Mouse (Mus musculus): ENCODE measurements around the gene Zfp970. TPM values are rescaled to one million over a fixed set of nuclear protein-coding genes. Genes with fewer than 3 reads are reported as not detected.
"Not testable (repeated sequence)": the region's sequence is repeated elsewhere in the genome, so short reads cannot be mapped to it uniquely, and the experiment has no call there.

The Zfp970 gene
- polyA plus RNA-seq (2015; fragmentation: Nextera tagmentation; extraction: Ambion mirVana): 12.0 and 12.8 TPM in 2 replicates

DNA sequence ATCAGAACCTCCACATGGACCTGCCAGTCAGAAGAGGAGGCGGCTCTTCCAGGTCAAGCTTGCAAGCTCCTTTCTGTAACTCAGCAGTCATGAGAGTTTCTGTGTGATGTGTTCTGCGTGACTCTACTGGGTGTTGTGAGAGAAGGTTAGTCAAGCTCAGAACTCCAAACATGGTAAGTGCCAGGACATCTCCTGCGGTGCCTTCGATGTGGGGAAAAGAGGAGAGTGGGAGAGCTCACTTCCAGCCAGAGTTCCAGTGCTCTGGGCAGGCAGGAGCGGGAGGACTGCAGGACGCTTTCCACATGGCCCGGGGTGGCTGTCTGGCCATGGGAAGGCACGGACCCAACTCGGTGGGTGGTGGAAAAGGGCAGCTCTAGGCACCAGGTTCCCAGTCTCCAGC lies at the start of gene Zfp970:
Zfp970 (plus strand) TSS at position 58 of the 400 bp plus-strand sequence.
- not testable (repeated sequence) for H3K4me1 ChIP-seq (replicated peaks); H3K9me3 ChIP-seq; H3K27me3 ChIP-seq (replicated peaks); H3K36me3 ChIP-seq; H3K27ac ChIP-seq; ATAC-seq
- H3K4me2 ChIP-seq (replicated peaks): peak within 1 kb of the TSS; percentile 47
- H3K9ac ChIP-seq: peak within 1 kb of the TSS; percentile 17; the same call in 1 of the 2 replicates
- WGBS: 3% methylated on average over 8 of the region's 9 CpGs
- peak within 1 kb of the TSS; percentile 45 for H3K4me3 ChIP-seq (replicated peaks)

- not testable (repeated sequence) for H3K9me3 ChIP-seq; H3K4me1 ChIP-seq (replicated peaks); H3K4me3 ChIP-seq (replicated peaks); H3K36me3 ChIP-seq; H3K27ac ChIP-seq; H3K9ac ChIP-seq; ATAC-seq; H3K4me2 ChIP-seq (replicated peaks); H3K27me3 ChIP-seq (replicated peaks)
These were observed 3.7 kb downstream of the Zfp970 start for GRCm38 (mm10) chr2:177468222-177468621.

DNA sequence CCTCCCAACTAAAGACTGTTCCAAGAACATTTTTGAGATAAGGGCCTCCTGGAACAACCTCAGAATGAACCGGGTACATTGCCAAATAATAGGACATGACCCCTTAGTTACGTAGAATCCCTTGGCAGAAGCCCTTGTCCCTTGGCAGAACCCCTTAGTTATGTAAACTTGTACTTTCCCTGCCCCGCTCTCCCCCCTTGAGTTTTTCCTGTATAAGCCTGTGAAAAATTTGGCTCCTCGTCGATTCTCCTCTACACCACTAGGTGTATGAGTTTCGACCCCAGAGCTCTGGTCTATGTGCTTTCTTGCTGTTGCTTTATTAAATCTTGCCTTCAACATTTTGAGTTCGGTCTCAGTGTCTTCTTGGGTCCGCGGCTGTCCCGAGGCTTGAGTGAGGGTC lies 7.7 kb downstream of the Zfp970 start:
- H3K9ac ChIP-seq; H3K4me2 ChIP-seq (replicated peaks); H3K27me3 ChIP-seq (replicated peaks); H3K4me3 ChIP-seq (replicated peaks); H3K9me3 ChIP-seq; H3K36me3 ChIP-seq; ATAC-seq; H3K4me1 ChIP-seq (replicated peaks); H3K27ac ChIP-seq: not testable (repeated sequence)
- WGBS: 83% methylated on average over 6 of the region's 10 CpGs

- H3K36me3 ChIP-seq; H3K4me2 ChIP-seq (replicated peaks); H3K4me3 ChIP-seq (replicated peaks); H3K9ac ChIP-seq; H3K4me1 ChIP-seq (replicated peaks); H3K9me3 ChIP-seq; H3K27me3 ChIP-seq (replicated peaks); H3K27ac ChIP-seq; ATAC-seq: not testable (repeated sequence)
- WGBS: 100% methylated on average over 1 of the region's 1 CpGs
These were observed 17.4 kb downstream of the Zfp970 start for GRCm38 (mm10) chr2:177481971-177482370.

GRCm38 (mm10) chr2:177483238-177483948 lies 18.9 kb downstream of the Zfp970 start:
- not testable (repeated sequence) for ATAC-seq; H3K9me3 ChIP-seq; H3K27ac ChIP-seq; H3K27me3 ChIP-seq (replicated peaks); H3K4me3 ChIP-seq (replicated peaks); H3K9ac ChIP-seq; H3K36me3 ChIP-seq; H3K4me2 ChIP-seq (replicated peaks); H3K4me1 ChIP-seq (replicated peaks)
- 88% methylated on average over 11 of the region's 11 CpGs for WGBS

DNA sequence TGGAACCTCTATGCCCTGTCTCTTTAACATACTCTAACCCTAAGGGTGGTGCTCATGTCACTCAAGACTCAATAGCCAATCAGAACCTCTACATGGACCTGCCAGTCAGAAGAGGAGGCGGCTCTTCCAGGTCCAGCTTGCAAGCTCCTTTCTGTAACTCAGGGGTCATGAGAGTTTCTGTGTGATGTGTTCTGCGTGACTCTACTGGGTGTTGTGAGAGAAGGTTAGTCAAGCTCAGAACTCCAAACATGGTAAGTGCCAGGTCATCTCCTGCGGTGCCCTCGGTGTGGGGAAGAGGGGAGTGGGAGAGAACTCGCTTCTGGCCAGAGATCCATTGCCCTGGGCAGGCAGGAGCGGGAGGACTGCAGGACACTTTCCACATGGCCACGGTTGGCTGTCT lies 33.5 kb downstream of the Zfp970 start, which contains the start of gene Gm14403:
Gm14403 (plus strand) TSS at position 149 of the 400 bp plus-strand sequence.
- H3K9me3 ChIP-seq; H3K27me3 ChIP-seq (replicated peaks); ATAC-seq; H3K4me1 ChIP-seq (replicated peaks); H3K9ac ChIP-seq; H3K27ac ChIP-seq; H3K36me3 ChIP-seq: not testable (repeated sequence)
- 16% methylated on average over 7 of the region's 7 CpGs for WGBS
- Histone ChIP-seq H3K4me2 (replicated peaks) (peak within 1 kb of the TSS; percentile 49), H3K4me3 (replicated peaks) (peak within 1 kb of the TSS; percentile 39)

DNA sequence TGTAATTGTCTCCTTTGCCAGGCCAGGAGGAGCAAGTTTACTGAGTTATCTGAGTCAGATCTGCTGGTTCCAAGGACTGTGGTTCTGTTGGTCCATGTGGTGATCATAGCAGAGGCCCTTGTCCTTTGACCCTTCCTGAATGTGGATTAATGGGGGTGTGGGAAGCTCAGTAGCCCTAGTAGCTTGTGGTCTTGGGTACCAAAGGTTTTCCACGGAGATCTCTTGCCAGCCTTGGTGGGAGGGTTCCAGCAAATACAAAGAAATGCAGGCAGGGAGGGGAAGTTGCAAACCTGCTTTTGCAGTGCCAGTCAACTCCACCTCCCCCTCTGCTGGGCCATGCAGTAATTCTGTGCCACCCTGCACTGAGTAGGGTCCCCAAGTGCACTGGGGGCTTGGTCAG lies 34.6 kb downstream of the Zfp970 start:
- H3K9ac ChIP-seq; H3K9me3 ChIP-seq; H3K4me3 ChIP-seq (replicated peaks); H3K4me1 ChIP-seq (replicated peaks); H3K27me3 ChIP-seq (replicated peaks); H3K36me3 ChIP-seq; ATAC-seq; H3K27ac ChIP-seq; H3K4me2 ChIP-seq (replicated peaks): not testable (repeated sequence)
- 53% methylated on average over 1 of the region's 1 CpGs for WGBS

GRCm38 (mm10) chr2:177505211-177505719 lies 40.7 kb downstream of the Zfp970 start:
- 91% methylated on average over 1 of the region's 1 CpGs for WGBS
- H3K27ac ChIP-seq; H3K36me3 ChIP-seq; H3K9me3 ChIP-seq; H3K4me3 ChIP-seq (replicated peaks); ATAC-seq; H3K27me3 ChIP-seq (replicated peaks); H3K4me1 ChIP-seq (replicated peaks); H3K9ac ChIP-seq; H3K4me2 ChIP-seq (replicated peaks): not testable (repeated sequence)

DNA sequence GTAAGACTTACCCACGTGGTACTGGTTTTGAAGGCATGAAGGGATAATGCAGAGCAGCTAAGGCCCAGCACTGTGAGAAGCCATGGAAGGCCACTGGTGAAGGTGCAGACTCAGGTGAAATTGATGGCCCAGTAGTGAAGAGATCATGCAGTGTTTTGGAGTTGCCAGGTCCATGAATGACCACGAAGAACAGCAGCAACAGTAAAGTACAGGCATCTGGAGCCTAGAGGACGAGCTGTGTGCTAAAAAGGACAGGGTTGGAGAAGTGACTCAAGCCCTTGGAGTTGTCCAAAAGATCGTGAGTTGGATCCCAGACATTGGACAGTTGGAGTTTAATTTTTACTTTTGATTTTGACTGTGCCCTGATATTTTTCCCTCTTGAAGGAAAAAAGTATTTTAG lies 46.8 kb downstream of the Zfp970 start:
- H3K9me3 ChIP-seq; ATAC-seq; H3K4me2 ChIP-seq (replicated peaks); H3K9ac ChIP-seq; H3K4me1 ChIP-seq (replicated peaks); H3K4me3 ChIP-seq (replicated peaks); H3K27ac ChIP-seq; H3K27me3 ChIP-seq (replicated peaks); H3K36me3 ChIP-seq: not testable (repeated sequence)
- 77% methylated on average over 4 of the region's 4 CpGs for WGBS

DNA sequence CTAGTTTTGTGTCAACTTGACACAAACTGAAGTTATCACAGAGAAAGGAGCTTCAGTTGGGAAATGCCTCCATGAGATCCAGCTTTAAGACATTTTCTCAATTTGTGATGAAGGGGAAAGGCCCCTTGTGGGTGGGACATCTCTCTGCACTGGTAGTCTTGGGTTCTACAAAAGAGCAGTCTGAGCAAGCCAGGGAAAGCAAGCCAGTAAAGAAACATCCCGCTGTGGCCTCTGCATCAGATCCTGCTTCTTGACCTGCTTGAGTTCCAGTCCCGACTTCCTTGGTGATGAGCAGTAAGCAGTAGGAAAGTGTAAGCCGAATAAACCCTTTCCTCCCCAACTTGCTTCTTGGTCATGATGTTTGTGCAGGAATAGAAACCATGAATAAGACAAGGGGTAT lies 47.4 kb downstream of the Zfp970 start:
- not testable (repeated sequence) for H3K4me2 ChIP-seq (replicated peaks); H3K27ac ChIP-seq; H3K9ac ChIP-seq; H3K9me3 ChIP-seq; H3K36me3 ChIP-seq; H3K4me3 ChIP-seq (replicated peaks); ATAC-seq; H3K27me3 ChIP-seq (replicated peaks); H3K4me1 ChIP-seq (replicated peaks)
- 93% methylated on average over 3 of the region's 3 CpGs for WGBS

DNA sequence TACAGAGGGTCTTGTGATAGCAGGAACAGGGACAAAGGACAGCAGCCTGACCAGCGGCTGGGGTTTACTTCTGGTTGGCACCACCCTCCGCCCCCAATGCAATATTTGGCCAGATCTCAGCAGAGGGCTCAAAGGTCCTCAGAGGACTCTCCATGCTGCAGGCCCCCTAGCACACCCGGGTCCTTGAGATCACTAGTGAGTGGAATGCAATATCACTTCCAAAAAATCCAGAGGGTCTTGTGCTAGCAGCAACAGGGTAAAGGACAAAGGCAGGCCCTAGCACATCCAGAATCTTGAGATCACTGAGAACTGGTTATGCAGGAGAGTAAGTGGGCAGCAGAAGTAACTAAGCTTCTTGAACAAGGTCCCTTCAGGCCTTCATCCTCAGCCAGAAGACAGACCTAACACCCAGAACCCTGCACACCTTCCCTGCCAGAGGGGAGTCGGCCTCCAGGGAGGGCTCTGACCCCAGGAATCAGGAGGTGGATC lies 49.5 kb downstream of the Zfp970 start:
- ATAC-seq; H3K4me3 ChIP-seq (replicated peaks); H3K9me3 ChIP-seq; H3K4me1 ChIP-seq (replicated peaks); H3K4me2 ChIP-seq (replicated peaks); H3K9ac ChIP-seq; H3K27me3 ChIP-seq (replicated peaks); H3K27ac ChIP-seq; H3K36me3 ChIP-seq: not testable (repeated sequence)
- WGBS: 89% methylated on average over 4 of the region's 4 CpGs

- ATAC-seq; H3K4me1 ChIP-seq (replicated peaks); H3K36me3 ChIP-seq; H3K4me2 ChIP-seq (replicated peaks); H3K9me3 ChIP-seq; H3K27ac ChIP-seq; H3K27me3 ChIP-seq (replicated peaks); H3K9ac ChIP-seq; H3K4me3 ChIP-seq (replicated peaks): not testable (repeated sequence)
- WGBS: 83% methylated on average over 9 of the region's 9 CpGs
These were observed 53.2 kb downstream of the Zfp970 start for GRCm38 (mm10) chr2:177517746-177518145.

DNA sequence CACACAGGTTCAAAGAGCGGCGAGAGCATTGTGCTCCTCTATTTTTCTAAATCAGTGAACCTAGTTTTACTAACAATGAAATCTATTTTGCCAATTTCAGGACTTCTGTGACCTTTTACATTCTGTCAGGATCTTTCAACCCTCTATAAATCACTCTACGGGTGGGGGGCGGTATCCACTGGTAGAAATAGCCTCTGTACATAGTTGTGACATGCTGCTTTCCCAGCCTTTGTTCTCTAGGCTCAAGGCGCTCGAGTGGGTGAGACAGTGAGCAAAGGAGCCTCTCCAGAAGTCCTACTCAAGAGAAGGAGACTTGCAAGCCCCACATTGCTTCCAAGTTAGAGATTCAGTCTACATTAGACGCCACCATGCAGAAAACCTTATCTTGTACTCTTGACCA lies 53.8 kb downstream of the Zfp970 start:
- not testable (repeated sequence) for H3K27ac ChIP-seq; H3K9ac ChIP-seq; H3K36me3 ChIP-seq; ATAC-seq; H3K4me2 ChIP-seq (replicated peaks); H3K4me3 ChIP-seq (replicated peaks); H3K4me1 ChIP-seq (replicated peaks); H3K27me3 ChIP-seq (replicated peaks); H3K9me3 ChIP-seq
- WGBS: 87% methylated on average over 7 of the region's 7 CpGs

Data from intestine, embryonic 15.5 days (tissue).